Mouse (Mus musculus) liver, embryonic 14.5 days (tissue): ENCODE measurements around the gene Sbno2.

Source experiments
- CTCF ChIP-seq: IDR thresholded peaks from 2 replicates; pipeline ENCODE4 v1.5.1; 2016; ENCODE audit warnings: antibody characterized with exemption, low read depth, control low read depth
- EP300 ChIP-seq: IDR thresholded peaks from 2 replicates; pipeline ENCODE4 v1.6.1; 2016; ENCODE audit warnings: antibody characterized with exemption, low read depth

- no peak for TF ChIP-seq CTCF
- no peak for TF ChIP-seq EP300
Observed at GRCm38 (mm10) chr10:80084817-80085487, 20.4 kb downstream of the Sbno2 start.
